Comparison of ENCODE assay signal across 8 mouse cellular contexts in the genomic region with DNA sequence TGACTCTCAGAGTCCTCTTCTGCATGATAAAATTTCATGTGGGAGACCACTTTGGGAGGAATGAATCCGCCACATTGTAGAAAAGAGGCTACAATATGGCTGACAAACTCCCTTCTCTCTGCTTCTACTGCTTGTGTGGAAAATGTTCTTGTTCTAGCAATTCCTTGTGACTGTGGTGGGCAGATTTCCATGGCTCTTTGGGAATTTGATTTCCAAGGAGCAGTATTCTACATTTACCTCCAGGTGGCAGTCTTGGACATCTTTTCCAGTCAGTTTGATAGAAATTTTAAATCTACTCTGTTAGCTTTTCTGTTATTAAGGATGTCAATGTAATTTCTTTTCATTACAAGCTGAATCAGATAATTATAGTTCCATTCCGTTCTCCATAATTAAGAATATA. TPM values are rescaled to one million over a fixed set of nuclear protein-coding genes. Genes with fewer than 3 reads are reported as not detected.
DNase-seq lines count a peak whose midpoint lies in the region; ATAC-seq and TF ChIP-seq lines count a peak whose summit lies in the region.
"Had no signal": no experiment of that assay in that cellular context is flagged by ENCODE, and none has a peak within 500 bp of the region (broad histone marks: within the 10 kb centered on the region; RNA-seq: fewer than 3 reads in every experiment).

No protein-coding gene starts in this region.

- ATAC-seq in kidney, postnatal 0 days (replicated peaks; ENCODE audit: low FRiP score, low read depth): no peak

- H3K4me2 ChIP-seq in kidney, postnatal 0 days (ENCODE audit: low read length): no peak overlapping the region
- H3K4me2 ChIP-seq: embryonic facial prominence, embryonic 13.5 days had no signal

- H3K27ac ChIP-seq in kidney, postnatal 0 days: no peak overlapping the region
- H3K27ac ChIP-seq: embryonic facial prominence, embryonic 13.5 days had no signal

- H3K9ac ChIP-seq in kidney, postnatal 0 days (ENCODE audit: low read depth, low read length): no peak overlapping the region
- H3K9ac ChIP-seq: embryonic facial prominence, embryonic 13.5 days had no signal

- H3K9me3 ChIP-seq in kidney, postnatal 0 days (replicated peaks; ENCODE audit: low read length): no peaks in the 10 kb centered on the region
- H3K9me3 ChIP-seq: embryonic facial prominence, embryonic 13.5 days had no signal

- TF ChIP-seq CTCF in kidney, postnatal 0 days (IDR thresholded peaks at IDR 0.05; ENCODE audit: low read depth): peak; percentile 80

- no peaks in the 10 kb centered on the region for H3K27me3 ChIP-seq in kidney, postnatal 0 days (ENCODE audit: insufficient read depth, low read length)
- H3K27me3 ChIP-seq: embryonic facial prominence, embryonic 13.5 days had no signal

- DNase-seq in kidney, postnatal 0 days (ENCODE audit: low spot score): peak; percentile 77
- DNase-seq in kidney, adult 11 months: no peak
- peak; percentile 16 for DNase-seq in right cerebral cortex, postnatal 4 days
- DNase-seq in right cerebral cortex, adult 18-20 months: no peak
- peak; percentile 62 for DNase-seq in embryo, embryonic 10 days (ENCODE audit: low spot score)
- DNase-seq in B cell, adult 2 months: no peak
- no peak for DNase-seq in T-cell, adult 2 months (ENCODE audit: low spot score)

- H3K36me3 ChIP-seq in kidney, postnatal 0 days (ENCODE audit: insufficient read depth, low read length): no peaks in the 10 kb centered on the region

- WGBS in kidney, postnatal 0 days: 37% methylated on average over 2 of the region's 2 CpGs

- no peak overlapping the region for H3K4me3 ChIP-seq in kidney, postnatal 0 days (replicated peaks; ENCODE audit: low read depth, low read length)
- H3K4me3 ChIP-seq: embryonic facial prominence, embryonic 13.5 days had no signal

- H3K4me1 ChIP-seq in kidney, postnatal 0 days (replicated peaks; ENCODE audit: insufficient read depth, low read length): no peaks in the 10 kb centered on the region
- H3K4me1 ChIP-seq: embryonic facial prominence, embryonic 13.5 days had no signal

RNA-seq across cellular contexts. Expression of a gene that starts 13.5 kb away (rescaled TPM):
- polyA plus RNA-seq in kidney, postnatal 0 days (2015; fragmentation: Nextera tagmentation; extraction: Ambion mirVana): 27.4 and 30.0 TPM in 2 replicates

Comparison
In these comparisons a context has a peak if more than half of its experiments do, and no peak if none do; other contexts are left out.
1. DNase-seq: peak in kidney, postnatal 0 days (single experiment), right cerebral cortex, postnatal 4 days (single experiment) and embryo, embryonic 10 days (single experiment); none in kidney, adult 11 months (single experiment), right cerebral cortex, adult 18-20 months (single experiment), B cell, adult 2 months (0 of 2) and T-cell, adult 2 months (single experiment).